Mouse (Mus musculus) C2C12 (cell line): Measurements from ENCODE around the gene Gabarap.

Source experiments
- CEBPB ChIP-seq: IDR thresholded peaks from one replicate; pipeline ENCODE4 v1.6.1; 2011; ENCODE audit warnings: low read depth, mild to moderate bottlenecking, control low read depth, moderate library complexity
- CTCF ChIP-seq: IDR thresholded peaks from one replicate; pipeline ENCODE4 v1.5.1; 2011; ENCODE audit not compliant: control insufficient read depth, insufficient read depth, insufficient read length
- FOSL1 ChIP-seq: IDR thresholded peaks from one replicate; pipeline ENCODE4 v1.8.0; 2011; ENCODE audit warnings: mild to moderate bottlenecking, low read length; ENCODE audit not compliant: poor library complexity, insufficient read depth, severe bottlenecking
- MAX ChIP-seq: IDR thresholded peaks from one replicate; pipeline ENCODE4 v1.6.1; 2011; ENCODE audit warnings: mild to moderate bottlenecking, control low read depth
- MYOD1 ChIP-seq: IDR thresholded peaks from one replicate; pipeline ENCODE4 v1.6.1; 2011; ENCODE audit warnings: low read depth; ENCODE audit not compliant: control insufficient read depth, insufficient read length
- USF1 ChIP-seq: IDR thresholded peaks from one replicate; pipeline ENCODE4 v1.6.1; 2011; ENCODE audit warnings: low read depth, mild to moderate bottlenecking, control low read depth, moderate library complexity

DNA sequence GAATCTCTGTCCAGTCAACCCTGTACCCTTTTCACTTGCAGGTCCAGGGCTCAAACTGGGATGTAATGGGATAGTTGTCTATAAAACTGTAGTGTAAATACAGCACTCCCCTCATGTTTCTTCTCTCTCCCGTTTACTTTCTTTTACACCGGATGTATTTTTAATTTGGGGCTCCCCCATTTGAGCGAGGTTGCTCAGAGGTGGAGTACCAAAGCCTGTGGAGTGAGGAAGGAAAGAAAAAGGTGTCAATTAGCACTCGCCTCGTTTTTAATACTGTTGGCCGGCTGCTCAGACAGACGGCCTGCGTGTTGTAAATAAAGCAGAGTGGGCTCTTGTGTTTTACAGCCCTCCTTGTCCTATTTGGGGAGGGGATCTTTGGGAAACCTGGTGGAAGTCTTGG is 8.7 kb downstream of the Gabarap start:
- no peak for TF ChIP-seq CTCF
- no peak for TF ChIP-seq CEBPB
- TF ChIP-seq USF1: no peak
- no peak for TF ChIP-seq MAX
- no peak for TF ChIP-seq MYOD1
- TF ChIP-seq FOSL1: no peak
